Mouse (Mus musculus) heart, adult 2 months (tissue): Measurements from ENCODE around the gene Pdcd2l. TPM values are rescaled to one million over a fixed set of nuclear protein-coding genes. Genes with fewer than 3 reads are reported as not detected.

Source experiments
- DNase-seq, 2 experiments: peaks; one replicate each; pipeline ENCODE4 v3.0.0; 2021
- H3K27ac ChIP-seq: fragments of 200-600 bp; 2 replicates; pipeline ENCODE4 v1.8.1; 2022
- H3K27me3 ChIP-seq: fragments of 200-500 bp; 2 replicates; pipeline ENCODE4 v1.6.1; 2012; ENCODE audit warnings: mild to moderate bottlenecking, low read length, inconsistent platforms, mixed read lengths; ENCODE audit not compliant: control insufficient read depth, insufficient read depth
- H3K36me3 ChIP-seq: fragments of 200-500 bp; 2 replicates; pipeline ENCODE4 v1.6.1; 2012; ENCODE audit warnings: low read length, inconsistent platforms; ENCODE audit not compliant: control insufficient read depth, insufficient read depth
- H3K4me1 ChIP-seq: fragments of 200-500 bp; 2 replicates; pipeline ENCODE4 v1.6.1; 2011; ENCODE audit warnings: low read length; ENCODE audit not compliant: control insufficient read depth, insufficient read depth
- H3K4me3 ChIP-seq: fragments of 200-600 bp; 2 replicates; pipeline ENCODE4 v1.8.1; 2022
- H3K79me2 ChIP-seq: fragments of 200-500 bp; replicated peaks from 2 replicates; pipeline ENCODE4 v1.6.1; 2012; ENCODE audit warnings: mild to moderate bottlenecking, inconsistent platforms, low read length, moderate library complexity, mixed read lengths; ENCODE audit not compliant: control insufficient read depth, insufficient read depth
- H3K9ac ChIP-seq: fragments of 200-500 bp; 2 replicates; pipeline ENCODE4 v1.6.1; 2012; ENCODE audit warnings: low read depth, mild to moderate bottlenecking, control low read depth, inconsistent platforms, low read length, mixed read lengths
- CTCF ChIP-seq: fragments of 200-600 bp; IDR thresholded peaks from 2 replicates; pipeline ENCODE4 v1.8.1; 2022; ENCODE audit warnings: antibody characterized with exemption, mild to moderate bottlenecking, moderate library complexity
- EP300 ChIP-seq: fragments of 200-500 bp; IDR thresholded peaks from 2 replicates; pipeline ENCODE4 v1.6.1; 2011; ENCODE audit warnings: low read depth, low read length, control low read depth; ENCODE audit not compliant: insufficient read depth
- POLR2A ChIP-seq: fragments of 200-500 bp; IDR thresholded peaks from 2 replicates; pipeline ENCODE4 v1.6.1; 2011; ENCODE audit warnings: mild to moderate bottlenecking, low read depth, low read length, control low read depth; ENCODE audit not compliant: insufficient read depth
- WGBS: fragments of 180-500 bp; shearing (Covaris S2); methylation state at CpG from one replicate; pipeline ENCODE4 v1.1.7; 2018; 5-methylcytosine and 5-hydroxymethylcytosine counted together
- intact Hi-C: fragments of 180-260 bp; cut with DNase I; formaldehyde crosslinking; loops from one replicate; pipeline ENCODE4 v1.15.1; 2025
- polyA plus RNA-seq: library from polyadenylated mRNA; depleted of rRNA; stranded (reverse); fragments of >200 nt; gene quantifications from 2 replicates; pipeline ENCODE4 v1.2.3, GENCODE M21; 2012
- total RNA-seq, 2 experiments: library from RNA; stranded (reverse); gene quantifications; 2 replicates each; pipeline ENCODE4 v1.2.3; 2021

The Pdcd2l gene
- total and polyA plus RNA-seq, 3 experiments: 14.8 to 20.6 (median 18.8) TPM

DNA sequence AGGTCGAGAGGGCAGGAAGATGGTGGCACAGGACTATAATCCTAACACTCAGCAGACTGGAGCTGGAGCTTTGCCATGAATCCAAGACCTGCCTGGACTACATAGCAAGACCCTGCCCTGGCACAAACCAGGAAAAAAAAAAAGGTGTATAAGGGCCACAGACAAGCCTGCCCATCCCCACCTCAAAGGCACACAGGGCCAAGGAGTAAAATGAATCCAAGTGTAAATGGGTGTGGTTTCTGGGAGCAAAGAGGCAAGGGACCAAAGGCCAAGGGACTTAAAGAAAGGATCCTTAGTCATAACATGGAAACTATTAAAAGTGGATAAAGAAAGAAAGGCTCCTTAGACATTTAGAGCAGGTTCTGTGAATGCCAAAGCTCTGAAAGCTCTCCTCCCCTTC lies 22.0 kb upstream of the Pdcd2l start:
- Histone ChIP-seq H3K27ac (no peak overlapping the region), H3K36me3 (no peaks in the 10 kb centered on the region), H3K79me2 (no peaks in the 10 kb centered on the region), H3K4me3 (no peak overlapping the region), H3K4me1 (peaks cover 2% of the 10 kb centered on the region; the same call in 1 of the 2 replicates), H3K9ac (no peak overlapping the region), H3K27me3 (no peaks in the 10 kb centered on the region)
- DNase-seq: no peak
- 68% methylated on average over 1 of the region's 1 CpGs for WGBS
- intact Hi-C loops: no loop called here
- no peak for TF ChIP-seq POLR2A
- TF ChIP-seq EP300: no peak
- no peak for TF ChIP-seq CTCF

DNA sequence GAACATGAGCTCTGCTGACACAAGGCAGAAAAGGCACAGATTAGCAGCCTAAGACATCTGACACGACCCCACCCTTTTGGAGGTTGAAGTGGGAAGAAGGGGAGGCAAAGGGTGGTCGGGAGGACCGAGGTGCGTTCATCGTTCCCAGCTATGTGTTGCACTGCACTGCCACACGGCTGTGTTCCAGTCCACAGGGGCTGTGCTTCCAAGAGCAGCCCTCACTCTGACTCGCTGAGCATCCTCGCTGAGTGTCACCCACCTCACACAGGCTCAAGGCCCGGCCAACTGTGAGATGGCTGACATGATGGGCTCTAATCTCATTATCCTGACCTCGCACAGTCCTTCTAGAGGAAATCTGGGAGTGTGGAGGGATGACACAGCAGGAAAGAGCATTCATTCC lies 20.0 kb upstream of the Pdcd2l start:
- no peak overlapping the region for H3K27ac ChIP-seq
- WGBS: 89% methylated on average over 10 of the region's 10 CpGs
- no peaks in the 10 kb centered on the region for H3K36me3 ChIP-seq

DNA sequence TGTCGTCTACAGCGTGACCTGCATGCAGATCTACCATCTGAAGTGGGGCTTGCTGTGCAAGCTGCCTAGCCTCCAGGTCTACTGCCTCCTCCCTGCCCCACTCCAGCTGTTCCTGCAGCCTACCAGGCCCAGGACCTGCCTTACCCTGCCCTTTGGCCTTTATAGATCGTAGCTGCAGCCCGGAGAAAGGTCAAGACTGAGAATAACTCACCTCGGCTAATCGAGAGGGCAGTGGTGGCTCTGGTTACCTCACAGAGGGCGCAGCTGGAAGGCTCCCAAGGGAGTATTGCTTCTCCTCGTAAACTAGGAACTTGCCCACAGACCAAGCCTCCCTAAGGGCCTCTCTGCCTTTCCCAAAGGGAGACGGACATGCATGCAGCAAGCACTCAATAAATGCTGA lies 19.0 kb upstream of the Pdcd2l start:
- Histone ChIP-seq H3K27ac (no peak overlapping the region), H3K4me1 (peaks cover 2% of the 10 kb centered on the region; the same call in 1 of the 2 replicates), H3K36me3 (no peaks in the 10 kb centered on the region), H3K4me3 (no peak overlapping the region), H3K27me3 (no peaks in the 10 kb centered on the region), H3K79me2 (no peaks in the 10 kb centered on the region), H3K9ac (no peak overlapping the region)
- 77% methylated on average over 9 of the region's 9 CpGs for WGBS
- DNase-seq: no peak
- intact Hi-C loops: no loop called here
- no peak for TF ChIP-seq CTCF
- TF ChIP-seq POLR2A: no peak
- TF ChIP-seq EP300: no peak

More for the DNA sequence above, 20.0 kb upstream of the Pdcd2l start:
- H3K4me1 ChIP-seq: peaks cover 2% of the 10 kb centered on the region; the same call in 1 of the 2 replicates
- no peak overlapping the region for H3K4me3 ChIP-seq
- TF ChIP-seq EP300 (no peak), POLR2A (no peak), CTCF (no peak)
- DNase-seq: no peak
- no peaks in the 10 kb centered on the region for H3K27me3 ChIP-seq
- H3K79me2 ChIP-seq: no peaks in the 10 kb centered on the region
- no peak overlapping the region for H3K9ac ChIP-seq
- intact Hi-C loops: no loop called here

DNA sequence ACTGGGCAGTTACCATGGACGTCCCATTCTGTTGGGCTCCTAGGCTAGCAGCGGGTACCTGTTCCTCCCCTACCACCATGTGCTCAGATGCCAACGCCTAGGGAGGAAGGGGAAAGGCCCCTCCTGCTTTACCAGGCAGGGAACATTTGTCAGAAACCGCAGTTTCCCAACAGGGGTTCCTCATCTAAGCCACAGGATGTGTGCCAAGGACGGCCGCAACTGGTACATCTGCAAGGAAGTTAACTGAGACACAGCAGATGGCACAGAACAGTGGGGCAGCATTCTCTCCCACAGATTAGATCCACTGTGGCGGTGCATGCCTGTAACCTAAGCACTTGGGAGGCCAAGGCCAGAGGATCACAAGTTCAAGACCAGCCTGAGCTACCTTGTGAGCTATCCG lies 18.2 kb upstream of the Pdcd2l start:
- WGBS: 81% methylated on average over 8 of the region's 8 CpGs
- TF ChIP-seq CTCF (no peak), EP300 (no peak), POLR2A (no peak)
- no peak overlapping the region for H3K4me3 ChIP-seq
- H3K79me2 ChIP-seq: no peaks in the 10 kb centered on the region; the same call in 1 of the 2 replicates
- intact Hi-C loops: no loop called here
- H3K36me3 ChIP-seq: no peaks in the 10 kb centered on the region
- no peaks in the 10 kb centered on the region for H3K27me3 ChIP-seq
- H3K4me1 ChIP-seq: peaks cover 2% of the 10 kb centered on the region; the same call in 1 of the 2 replicates
- DNase-seq: peak in 1 of 2 experiments; percentile 28
- no peak overlapping the region for H3K9ac ChIP-seq
- no peak overlapping the region for H3K27ac ChIP-seq

DNA sequence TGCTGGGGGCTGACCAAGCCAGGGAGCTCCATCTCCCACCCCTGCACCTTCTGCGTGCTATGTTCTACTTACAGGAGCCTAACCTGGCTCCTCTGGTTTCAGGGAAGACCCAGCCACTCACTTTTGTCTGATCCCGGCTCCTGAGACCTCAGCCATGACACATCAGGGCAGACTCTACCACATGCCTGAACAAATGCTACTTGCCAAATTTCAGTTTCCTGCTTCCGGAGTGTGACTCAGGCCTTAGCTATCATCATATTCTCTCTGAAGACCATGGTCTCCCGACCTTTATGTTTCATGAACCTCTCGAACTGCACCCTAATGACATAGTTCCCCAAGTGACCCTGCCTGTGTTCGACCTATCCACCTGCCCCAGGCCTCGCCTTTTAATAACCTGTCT lies 16.8 kb upstream of the Pdcd2l start:
- no peak for TF ChIP-seq POLR2A
- TF ChIP-seq EP300: no peak
- no peak for TF ChIP-seq CTCF
- H3K27me3 ChIP-seq: no peaks in the 10 kb centered on the region
- WGBS: 56% methylated on average over 7 of the region's 7 CpGs
- no peaks in the 10 kb centered on the region; the same call in 1 of the 2 replicates for H3K79me2 ChIP-seq
- DNase-seq: no peak
- no peak overlapping the region for H3K4me3 ChIP-seq
- intact Hi-C loops: no loop called here
- H3K36me3 ChIP-seq: no peaks in the 10 kb centered on the region
- no peak overlapping the region for H3K9ac ChIP-seq
- H3K27ac ChIP-seq: no peak overlapping the region
- H3K4me1 ChIP-seq: peaks cover 2% of the 10 kb centered on the region; the same call in 1 of the 2 replicates

DNA sequence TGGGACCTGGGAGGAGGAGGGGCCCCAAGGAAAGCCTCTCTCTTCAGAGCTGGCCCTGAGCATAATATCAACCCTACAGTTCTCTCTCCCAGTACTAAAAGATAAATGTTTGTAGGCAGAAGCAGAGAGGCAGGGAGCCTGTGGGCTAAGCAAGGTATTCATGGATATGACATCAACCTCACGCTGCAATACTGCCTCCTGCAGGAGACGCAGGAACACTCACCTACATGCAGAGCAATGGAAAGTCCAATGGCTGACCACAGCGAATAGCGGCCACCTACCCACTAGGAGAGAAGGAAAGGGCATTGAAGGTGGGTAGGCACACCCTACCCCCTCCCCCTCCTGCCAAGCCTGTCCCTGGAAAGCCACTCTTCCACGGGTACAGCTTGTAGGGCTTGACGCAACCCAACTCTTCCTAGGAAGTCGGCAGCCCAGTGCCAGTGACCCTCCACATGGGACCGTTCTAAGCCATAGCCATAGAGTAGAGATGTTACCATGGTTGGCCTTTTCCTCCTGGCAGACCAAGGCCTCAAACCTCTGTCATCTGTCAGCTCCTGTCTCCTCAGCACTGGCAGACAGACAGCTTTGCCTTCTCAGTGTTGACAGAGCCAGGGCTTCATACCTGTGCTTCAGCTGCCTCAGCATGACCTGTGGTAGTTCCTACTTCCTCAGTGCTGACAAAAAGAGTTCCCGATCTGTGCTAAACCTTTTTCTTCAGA lies 11.7 kb upstream of the Pdcd2l start:
- no peak for DNase-seq
- TF ChIP-seq CTCF (peak; percentile 43), POLR2A (no peak), EP300 (no peak)
- H3K27ac ChIP-seq: no peak overlapping the region
- H3K27me3 ChIP-seq: no peaks in the 10 kb centered on the region
- H3K9ac ChIP-seq: no peak overlapping the region
- WGBS: 84% methylated on average over 9 of the region's 9 CpGs
- H3K79me2 ChIP-seq: no peaks in the 10 kb centered on the region; the same call in 1 of the 2 replicates
- H3K4me1 ChIP-seq: no peaks in the 10 kb centered on the region
- H3K36me3 ChIP-seq: no peaks in the 10 kb centered on the region
- H3K4me3 ChIP-seq: no peak overlapping the region
- intact Hi-C loops: no loop called here
